Mouse (Mus musculus): Measurements from ENCODE around the gene Mllt6. TPM values are rescaled to one million over a fixed set of nuclear protein-coding genes. Genes with fewer than 3 reads are reported as not detected.
A peak's percentile ranks its signal among the peaks of the same experiment; 100 is the strongest.
"Not testable (repeated sequence)": the region's sequence is repeated elsewhere in the genome, so short reads cannot be mapped to it uniquely, and the experiment has no call there.

Mllt6 gene
- total RNA-seq, 2 experiments from 2014 or later, result 36.1 to 48.2 TPM

DNA sequence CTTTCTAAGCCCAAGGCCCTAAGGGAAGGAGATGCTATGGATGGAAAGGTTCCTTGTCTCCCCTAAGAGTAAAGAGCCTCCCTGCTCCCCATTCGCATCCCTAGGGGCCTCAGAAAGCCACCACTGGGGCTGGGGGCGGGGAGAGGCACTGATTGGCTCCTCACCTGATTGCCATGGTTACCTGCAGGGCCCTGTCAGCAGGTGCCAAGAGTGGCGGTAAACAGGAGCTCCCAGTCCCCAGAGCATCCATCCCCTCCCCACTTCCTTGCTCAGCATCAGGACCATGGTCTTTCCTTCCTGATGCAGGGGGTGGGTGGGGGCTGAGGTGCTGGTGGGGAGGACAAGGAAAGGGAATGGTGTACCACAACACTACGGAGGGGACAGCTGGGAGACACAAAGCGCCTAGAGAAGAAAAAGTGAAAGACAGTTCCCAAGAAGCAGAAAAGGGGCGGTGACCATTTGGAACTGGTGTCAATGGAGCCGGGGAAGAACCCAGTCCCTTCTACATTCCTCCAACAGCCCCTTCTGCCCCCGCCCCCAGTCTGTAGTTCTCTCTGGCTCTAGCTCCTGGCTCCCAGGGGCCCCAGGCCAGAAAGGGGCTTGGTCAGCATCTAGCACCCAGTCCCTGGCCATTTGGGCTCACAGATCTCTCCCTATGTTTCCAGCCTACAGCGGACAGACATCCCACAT, 32.6 kb downstream of the Mllt6 start:
- DNase-seq, result no peak

DNA sequence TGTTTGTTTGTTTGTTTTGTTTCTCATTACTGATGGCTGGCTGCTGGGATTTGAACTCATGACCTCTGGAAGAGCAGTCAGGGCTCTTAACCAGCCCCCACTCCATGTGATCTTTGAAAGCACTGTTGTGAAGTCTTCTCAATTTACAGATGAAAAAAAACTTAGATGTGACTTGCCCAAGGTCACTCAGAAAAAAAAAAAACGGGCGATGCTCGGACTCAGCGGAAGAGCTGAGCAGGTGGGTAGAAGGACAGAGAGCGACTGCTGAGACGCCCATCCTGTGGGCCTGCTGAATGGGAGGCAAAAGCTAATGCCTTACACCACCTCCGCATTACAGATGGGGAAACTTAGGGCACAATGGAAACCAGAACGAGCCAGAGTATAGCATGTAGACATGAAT, 33.5 kb downstream of the Mllt6 start:
- DNase-seq, result no peak

DNA sequence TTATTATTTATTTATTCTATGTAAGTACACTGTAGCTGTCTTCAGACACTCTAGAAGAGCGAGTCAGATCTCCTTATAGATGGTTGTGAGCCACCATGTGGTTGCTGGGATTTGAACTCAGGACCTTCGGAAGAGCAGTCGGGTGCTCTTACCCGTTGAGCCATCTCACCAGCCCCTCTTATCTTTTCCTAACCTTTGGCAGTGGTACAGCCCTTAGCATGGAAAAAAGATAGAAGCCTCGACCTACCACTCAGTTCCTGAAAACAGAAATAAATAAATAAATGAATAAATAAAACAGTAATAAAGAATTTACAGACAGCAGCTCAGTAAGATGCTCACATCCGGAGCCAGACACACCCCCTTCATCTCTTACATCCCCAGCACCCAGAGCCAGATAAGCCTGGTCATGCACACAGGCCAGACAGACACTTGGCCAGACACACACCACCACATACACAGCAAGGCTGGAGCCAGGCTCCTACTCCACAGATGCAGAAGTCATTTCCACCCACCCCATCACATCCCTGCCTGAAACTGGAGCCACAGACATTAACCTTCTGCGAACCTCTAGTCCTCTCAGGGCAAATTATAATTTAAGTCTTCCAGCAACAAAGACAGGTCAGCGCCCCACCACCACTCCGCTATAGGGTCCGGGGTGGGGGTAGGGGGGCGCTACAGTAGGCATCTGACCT, 34.1 kb downstream of the Mllt6 start:
- DNase-seq, result no peak

DNA sequence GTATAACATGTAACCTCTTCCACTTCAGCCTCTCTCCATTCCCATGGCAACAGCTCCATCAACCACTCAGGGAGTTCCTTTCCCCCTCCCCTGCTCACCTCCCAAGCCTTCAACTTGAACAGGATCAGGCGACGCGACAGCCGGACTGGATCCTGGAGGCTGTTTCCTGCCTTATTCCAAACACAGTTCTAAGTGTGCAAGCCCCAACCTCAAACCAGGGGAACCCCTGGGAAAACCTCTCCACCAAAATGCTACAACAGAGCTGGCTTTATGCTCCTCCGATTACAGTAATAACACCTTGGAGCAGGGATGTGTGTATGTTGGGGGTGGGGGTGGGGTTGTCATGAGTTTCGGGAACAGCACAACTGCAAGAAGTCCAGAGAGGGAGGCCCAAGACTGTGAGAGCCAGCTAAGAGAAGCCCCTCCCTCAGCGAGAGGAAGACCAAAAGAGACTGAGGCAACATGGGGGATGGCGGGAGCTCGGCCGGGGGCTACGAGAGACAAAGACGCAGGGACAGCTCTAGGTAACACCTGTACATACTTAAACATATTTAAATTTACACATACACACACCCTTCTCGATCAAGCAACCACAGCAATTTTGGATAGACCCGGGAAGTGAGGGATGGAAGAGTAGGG, 34.8 kb downstream of the Mllt6 start:
- peak; percentile 27 for DNase-seq

DNA sequence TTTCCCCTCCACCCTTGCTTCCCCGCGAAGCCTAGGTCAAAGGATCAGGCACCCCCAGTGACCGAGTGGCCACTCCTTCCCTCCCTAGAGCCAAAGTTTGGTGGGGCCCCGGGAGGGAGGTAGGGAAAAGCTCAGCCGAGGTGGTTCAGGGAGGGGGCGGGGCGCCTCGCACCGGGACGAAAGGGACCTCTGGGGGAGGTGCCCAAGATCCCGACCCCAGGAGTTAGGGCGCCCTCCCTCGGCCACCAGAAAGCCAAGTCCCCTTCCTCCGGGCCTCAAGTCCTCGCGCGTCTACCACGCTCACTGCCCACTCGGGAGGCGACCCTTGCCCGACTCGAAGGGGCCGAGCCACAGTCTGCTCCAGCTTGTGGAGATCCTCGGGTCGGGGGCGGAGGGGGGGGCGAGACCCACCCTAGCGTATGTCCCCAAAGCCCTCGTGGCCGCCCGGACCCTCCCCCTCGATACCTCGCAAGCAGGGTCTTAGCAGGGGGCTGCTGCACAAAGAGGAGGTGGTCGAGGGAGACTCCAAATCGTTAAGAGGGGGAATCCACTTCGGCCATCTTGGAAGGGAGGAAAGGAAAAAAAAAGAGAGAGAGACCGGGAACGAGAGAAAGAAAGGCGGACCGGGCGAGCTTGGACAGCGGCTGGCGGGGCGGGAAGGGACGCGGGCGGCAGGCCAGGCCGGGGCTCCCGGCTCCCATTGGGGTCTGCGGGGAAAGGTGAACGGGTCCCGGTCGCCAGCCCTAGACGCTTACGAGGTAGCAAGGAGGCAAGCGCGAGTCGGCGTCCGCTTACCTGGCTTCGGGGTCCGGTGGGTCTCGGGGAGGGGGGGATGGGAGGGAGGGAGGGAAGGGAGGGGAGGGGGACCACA, 35.8 kb downstream of the Mllt6 start:
- peak; percentile 89 for DNase-seq

DNA sequence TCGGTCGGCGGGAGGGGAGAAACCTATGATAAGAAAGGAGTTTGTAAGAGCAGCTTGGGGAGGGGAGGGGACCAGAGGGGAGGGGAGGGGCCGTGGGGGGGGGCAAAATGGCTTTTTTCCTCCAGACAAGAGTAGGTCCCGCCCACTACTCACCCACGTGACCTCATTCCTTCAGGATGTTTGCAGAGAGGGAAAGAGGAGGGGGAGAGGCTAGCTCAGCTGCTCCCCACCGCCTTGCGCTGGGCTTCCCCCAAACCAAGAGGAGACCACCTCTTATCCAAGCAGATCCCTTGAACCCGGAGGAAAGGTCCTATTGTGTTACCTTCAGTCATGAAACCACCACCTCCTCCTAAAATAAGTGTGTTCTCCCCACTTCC, 36.4 kb downstream of the Mllt6 start:
- peak; percentile 91 for DNase-seq

DNA sequence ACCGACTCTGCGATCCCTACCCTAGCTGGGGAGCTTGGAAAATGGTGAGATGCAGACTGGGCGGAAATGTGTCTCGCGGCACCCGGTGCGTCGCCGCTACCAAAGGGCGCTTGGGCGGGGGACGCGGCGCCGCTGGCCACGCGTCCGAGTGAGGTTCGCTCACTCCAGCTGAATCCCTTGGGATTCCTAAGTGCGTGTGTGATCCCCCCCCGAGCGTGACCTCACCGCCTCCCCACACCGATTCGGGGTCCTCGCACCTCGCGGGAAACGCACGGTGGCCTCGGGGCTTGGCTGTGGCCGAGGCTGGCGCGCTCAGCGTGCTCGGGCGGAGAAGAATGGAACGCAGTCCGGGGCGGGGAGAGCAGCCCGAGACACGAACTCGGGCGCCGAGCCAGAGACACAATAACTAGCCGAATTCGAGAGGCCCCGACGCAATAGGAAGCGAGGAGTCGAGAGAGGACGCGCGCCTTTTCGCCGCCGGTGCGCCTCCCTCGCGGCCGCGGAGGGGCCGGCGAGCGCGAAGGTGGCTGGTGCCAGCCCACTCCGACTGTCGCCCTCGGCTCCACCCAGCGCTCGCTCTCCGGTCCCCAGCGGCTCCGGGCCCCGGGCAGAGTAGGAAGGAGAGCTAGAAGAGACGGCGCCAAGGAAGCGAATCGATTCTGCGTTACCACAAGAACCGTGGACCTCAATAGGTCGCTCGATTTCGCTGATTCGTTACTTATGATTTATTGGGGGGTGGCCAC, 37.0 kb downstream of the Mllt6 start, which contains the start of gene Pcgf2:
Pcgf2 (minus strand) TSS at position 495 of the 743 bp plus-strand sequence.
- peak; percentile 87 for DNase-seq

DNA sequence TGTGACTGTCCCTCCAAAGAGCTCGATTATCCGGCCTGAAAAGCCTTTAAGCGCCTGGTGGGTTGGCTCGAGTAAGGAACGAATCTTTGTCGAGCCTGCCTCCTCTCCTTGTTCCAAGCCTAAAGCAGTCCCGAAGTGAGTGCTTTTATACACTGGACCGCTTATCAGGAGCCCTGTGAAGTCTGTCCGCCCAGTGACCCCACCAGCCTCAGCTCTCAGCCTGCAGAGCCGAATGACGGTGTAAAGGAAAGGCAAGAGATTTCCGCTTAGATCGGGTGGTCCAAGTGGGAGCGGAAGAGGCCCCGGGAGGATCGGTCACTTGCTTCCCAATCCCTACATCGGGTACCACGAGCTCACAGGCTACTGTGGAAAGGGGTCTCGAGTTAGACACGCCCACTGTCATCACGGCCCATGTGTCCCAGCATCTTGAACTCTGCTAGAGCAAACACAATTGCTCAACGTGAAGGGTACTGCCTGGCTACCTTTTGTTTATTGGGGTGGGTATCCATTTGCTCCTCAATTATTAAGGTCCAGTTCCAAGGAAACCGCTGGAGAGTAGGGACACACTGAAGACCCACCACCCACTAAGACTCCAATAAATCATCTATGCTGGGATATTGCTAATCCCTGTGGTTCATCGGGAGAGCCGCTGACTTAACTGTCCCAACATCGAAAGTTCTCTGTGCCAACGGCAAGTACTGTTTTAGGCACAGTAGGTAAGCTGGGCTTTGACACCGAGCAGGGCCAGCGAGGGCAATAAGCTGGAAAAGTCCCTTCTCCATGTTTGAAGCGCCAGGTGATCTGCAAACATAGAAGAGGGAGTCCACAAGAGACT, 37.7 kb downstream of the Mllt6 start:
- DNase-seq, result peak; percentile 65

DNA sequence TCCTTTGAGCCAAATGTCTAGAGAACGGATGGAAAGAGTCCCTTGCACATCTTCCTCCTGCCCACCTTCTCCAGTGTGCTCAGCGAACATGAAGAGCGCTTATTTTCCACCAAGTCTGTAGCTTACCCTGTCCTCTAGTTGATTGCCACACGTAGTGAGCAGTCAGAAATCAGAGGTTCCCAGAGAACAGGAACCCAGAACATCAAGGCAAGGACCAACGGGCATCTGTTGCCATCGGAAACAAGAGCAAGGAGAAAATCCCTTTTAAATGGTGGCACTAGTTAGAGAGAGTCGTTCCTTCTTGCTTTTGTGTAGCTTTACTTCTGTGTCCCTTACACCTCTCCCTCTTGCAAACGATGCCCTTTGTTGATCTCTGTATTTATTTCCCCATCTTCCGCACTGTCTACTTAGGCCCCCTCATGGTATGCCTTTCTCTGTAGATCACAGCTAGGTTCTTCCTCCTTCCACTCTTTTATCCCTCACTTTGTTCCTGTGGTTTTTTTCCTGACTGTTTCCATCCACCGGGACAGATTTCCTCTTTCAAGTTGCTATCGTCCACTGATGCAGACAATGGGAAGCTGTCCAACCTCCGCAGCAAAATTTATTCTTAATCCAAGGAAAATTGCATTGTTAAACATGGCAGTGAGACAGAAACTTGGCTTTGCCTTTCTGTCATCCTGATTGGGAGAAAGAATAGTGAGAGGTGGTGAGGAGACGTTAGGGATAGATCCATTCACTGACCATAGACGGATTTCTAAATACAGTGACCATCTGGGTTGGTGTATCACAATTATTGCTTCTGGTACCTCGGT, 38.6 kb downstream of the Mllt6 start:
- DNase-seq, result no peak

DNA sequence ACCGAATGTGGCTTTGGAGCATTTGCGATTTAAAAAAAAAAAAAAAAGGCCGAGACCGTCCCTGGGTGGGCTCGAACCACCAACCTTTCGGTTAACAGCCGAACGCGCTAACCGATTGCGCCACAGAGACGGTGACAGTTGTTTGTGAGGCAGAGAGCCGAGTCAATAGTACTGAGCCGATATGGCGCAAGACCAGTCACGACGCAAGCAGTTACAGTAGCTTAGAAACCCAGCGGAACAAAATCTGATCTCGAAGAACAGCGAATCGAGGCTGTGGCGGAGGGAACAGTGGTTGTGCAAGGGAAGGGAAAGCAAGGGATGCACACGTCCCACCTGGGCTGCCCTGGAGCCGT, 39.2 kb downstream of the Mllt6 start:
- DNase-seq, result peak; percentile 95

DNA sequence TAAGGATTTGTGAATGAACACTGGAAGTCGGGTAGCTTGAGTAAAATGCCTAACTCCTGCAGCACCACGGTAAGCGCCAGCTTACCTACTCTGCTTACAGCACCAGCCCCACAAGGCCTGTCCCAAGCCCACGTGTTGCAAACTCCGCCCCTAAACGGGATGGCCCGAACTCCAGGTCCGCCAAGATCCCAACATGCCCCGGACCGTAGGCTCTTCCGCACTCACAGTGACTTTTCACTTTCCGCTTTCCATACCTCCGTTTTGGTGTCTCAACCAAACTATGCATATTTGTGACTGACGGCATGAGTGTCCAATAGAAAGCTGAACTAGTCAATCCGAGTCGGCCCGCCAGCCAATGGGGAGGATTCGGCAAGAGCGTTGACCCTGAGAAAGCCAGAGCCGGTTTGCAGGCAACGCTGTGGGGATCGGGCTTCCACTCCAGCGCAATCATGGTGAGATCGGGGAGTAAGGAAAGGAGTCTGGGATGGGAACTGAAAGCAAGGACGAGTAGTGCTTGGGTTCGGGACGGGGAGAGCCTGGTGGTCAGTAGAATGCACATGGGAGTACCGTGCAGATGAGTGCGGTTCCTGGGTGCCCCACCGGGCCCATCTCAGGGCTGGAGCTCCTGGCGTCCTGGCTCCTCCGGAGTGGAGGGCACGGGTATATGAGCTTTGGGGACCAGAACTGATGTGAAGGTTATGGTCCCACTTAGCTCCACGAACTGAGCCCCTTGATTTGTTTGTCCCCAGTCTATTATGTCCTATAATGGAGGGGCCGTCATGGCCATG, 40.0 kb downstream of the Mllt6 start, which contains the start of gene Psmb3:
Psmb3 (plus strand) TSS at position 361 of the 788 bp plus-strand sequence.
- peak; percentile 99 for DNase-seq

DNA sequence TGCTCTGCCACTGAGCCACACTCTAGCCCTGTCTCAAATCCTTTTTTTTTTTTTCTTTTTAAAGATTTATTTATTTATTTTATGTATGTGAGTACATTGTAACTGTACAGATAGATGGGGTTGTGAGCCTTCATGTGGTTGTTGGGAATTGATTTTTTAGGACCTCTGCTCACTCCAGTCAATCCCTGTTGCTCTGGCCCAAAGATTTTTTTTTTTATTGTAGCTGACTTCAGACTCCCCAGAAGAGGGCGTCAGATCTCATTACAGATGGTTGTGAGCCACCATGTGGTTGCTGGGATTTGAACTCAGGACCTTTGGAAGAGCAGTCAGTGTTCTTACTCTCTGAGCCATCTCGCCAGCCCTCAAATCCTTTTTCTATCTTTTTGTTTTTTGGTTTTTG, 46.9 kb downstream of the Mllt6 start:
- DNase-seq, result not testable (repeated sequence)

DNA sequence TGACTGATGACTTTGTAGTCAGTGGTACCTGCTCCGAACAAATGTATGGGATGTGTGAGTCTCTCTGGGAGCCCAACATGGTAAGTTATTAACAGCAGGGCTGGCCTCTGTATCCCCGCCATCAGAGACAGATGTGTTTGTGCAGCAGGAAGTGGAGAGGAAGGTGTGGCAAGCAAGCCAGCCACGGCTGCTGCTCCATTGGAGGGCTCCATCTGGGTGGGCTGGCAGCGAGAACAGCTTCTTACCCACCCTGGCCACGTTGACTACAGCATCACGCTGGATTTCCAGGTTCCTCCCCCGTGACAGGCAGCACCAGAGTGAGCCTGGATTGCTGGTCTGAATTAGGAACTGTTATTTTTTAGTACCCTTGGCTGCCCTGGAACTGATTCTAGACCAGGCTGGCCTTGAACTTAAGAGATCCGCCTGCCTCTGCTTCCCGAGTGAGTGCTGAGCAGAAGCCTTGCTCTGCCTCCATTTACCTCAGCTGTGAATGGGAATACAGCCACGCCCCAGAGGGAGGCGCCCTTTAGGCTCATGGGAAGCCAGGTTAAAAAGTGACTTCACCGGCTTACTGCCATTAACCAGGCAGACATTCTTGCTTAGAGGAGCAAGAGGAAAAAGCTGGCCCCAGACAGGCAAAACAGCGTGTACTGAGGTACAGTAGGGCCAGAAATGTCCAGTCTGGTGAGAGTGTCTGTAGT, 48.1 kb downstream of the Mllt6 start:
- DNase-seq, result no peak

DNA sequence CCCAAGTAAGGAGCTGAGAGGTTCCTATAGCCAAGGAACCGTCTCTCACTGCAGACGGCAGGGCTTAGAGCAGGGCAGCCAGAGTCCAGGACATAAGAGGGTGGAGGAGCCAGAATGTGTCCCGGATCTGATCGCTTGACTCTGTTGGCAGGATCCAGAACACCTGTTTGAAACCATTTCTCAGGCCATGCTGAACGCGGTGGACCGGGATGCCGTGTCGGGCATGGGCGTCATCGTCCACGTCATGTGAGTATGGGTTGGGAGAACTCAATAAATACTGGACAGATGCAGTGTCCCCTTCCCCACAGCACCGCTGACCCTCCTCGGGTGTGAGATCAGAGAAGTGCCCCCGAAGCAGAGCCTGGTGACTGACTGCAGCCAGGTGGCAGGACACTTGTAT, 49.1 kb downstream of the Mllt6 start:
- no peak for DNase-seq

DNA sequence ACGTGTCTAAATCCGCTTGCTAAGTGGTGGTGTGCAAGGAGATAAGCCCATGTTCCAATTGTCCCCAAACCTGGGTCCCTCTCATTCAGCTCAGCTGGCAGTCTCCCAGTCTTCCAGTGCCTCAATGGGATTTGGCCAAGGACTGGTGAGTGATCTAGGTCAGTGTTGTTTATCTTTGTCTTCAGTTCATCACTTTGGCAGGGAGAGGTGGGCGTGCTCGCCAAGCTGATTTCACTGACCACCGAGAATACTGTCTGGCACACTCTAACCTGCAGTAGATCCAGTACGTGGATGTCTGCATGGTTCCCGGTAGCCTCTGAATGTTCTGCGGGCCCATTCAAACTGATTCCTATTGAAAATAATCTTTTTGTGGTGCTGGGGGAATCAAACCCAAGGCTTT, 50.7 kb downstream of the Mllt6 start:
- peak; percentile 71 for DNase-seq

DNA sequence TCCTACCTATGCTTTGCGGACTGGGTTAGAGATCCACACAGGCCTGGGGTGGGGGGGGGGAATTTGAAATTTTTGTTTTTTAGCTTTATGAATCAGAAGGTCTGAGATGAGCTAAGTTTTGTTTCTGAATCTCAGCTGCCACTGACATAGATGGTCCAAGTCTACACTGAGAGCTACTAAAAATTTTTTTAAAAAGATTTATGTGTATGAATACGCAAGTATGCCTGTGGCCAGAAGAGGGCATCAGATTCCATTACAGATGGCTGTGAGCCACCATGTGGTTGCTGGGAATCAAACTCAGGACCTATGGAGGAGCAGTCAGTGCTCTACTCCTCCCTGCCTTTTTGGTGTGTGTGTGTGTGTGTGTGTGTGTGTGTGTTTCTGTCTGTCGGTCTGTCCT, 51.1 kb downstream of the Mllt6 start:
- no peak for DNase-seq

DNA sequence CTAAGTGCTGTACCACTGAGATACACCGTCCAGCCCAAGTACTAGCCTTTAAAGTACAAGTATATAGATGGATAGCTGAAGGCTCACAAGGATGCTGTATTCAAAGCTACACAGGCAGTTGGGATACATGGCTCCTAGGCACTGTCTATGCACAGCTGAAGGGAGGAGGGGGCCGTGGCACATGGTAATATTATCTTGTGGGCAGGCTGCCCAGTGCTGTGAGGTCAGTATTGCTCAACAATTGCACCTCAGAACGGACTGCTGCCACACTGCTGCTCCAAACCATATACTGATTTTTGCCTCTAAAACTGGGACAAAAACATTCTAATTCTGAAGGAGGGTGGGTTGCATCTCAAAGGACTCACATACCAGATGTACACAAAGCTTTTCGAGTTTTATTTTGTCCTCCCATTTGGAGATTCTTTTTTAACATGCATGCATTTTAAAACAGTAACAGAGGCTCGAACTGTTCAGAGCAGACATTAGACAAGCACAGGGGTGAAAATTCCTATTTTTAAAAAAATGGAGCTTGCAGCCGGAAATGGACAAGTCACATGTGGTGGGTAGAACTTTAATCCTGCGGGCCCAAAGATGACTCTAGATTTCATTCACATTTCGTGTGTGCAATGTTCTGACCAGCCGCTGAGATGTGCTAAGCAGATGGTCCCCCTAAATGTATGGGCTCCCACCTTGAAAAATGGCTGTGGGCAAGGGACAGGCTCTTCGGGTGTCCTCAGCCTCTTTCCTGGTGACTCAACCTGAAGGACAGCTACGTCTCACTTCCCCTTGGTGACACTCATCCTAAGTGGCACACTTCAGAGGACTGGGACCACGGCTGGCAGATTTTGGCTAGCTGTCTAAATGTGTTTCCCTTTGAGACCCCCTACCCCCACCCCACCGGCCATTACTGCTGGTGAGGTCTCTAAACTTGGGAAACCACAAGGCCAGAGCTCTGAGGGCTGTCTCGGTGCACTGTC, 51.9 kb downstream of the Mllt6 start:
- DNase-seq, result peak; percentile 78

Data from adrenal gland, postnatal 10 days (tissue).